Mouse (Mus musculus): Measurements from ENCODE around the gene Olfr108. TPM values are rescaled to one million over a fixed set of nuclear protein-coding genes. Genes with fewer than 3 reads are reported as not detected.

Olfr108 gene
- polyA plus RNA-seq (2012; rRNA removed), result not detected in 2 replicates

GRCm38 (mm10) chr17:37445180-37445579 is at the start of gene Olfr108:
Gene Olfr108, plus strand, starts transcription at chr17:37445480.

GRCm38 (mm10) chr17:37398926-37399325 is 46.4 kb upstream of the Olfr108 start, which contains the start of gene Olfr107:
Gene Olfr107, plus strand, starts transcription at chr17:37399226.

DNA sequence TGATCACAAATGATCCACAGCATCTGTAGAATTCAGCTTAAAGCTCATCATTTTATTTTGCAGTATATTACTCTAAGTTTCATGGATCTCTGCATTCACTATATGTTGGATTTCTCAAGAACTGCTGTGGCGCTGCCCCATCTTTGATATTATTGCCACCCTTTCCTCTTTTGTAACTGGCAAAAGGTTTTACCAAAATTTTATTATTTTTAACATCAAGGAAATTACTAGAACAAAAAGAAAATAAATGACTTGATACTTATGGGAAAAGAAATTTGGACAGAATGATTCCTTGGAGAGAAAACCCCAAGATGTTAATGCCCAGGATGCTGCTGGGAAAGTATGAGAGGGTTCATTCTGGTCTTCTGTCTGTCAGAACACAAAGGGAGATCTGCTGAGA is 13.3 kb downstream of the Olfr108 start, which contains the start of gene Olfr109:
Gene Olfr109 (plus strand): TSS at position 301 of the 400 bp plus-strand sequence.

DNA sequence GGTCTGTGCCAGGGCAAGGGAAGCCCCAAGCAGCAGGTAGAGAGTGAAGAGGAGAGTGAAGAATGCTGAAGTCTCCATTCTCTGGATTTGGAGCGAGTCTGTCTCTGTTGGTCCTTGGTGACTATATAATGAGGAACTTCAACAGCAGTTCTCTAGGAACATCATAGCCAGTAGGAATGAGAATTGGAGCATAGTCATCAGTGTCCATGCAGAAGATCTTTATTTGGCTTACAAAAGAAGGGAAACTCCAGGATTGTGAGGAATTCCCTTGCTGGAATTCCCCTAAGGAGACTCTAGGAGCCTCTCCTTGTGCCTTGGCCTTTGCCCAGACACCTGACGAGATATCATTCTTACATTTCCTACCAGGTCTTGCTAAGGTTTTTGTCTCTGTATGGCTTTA is 38.2 kb downstream of the Olfr108 start, which contains the start of gene H2-M2:
Gene H2-M2 (minus strand): TSS at position 101 of the 400 bp plus-strand sequence.

DNA sequence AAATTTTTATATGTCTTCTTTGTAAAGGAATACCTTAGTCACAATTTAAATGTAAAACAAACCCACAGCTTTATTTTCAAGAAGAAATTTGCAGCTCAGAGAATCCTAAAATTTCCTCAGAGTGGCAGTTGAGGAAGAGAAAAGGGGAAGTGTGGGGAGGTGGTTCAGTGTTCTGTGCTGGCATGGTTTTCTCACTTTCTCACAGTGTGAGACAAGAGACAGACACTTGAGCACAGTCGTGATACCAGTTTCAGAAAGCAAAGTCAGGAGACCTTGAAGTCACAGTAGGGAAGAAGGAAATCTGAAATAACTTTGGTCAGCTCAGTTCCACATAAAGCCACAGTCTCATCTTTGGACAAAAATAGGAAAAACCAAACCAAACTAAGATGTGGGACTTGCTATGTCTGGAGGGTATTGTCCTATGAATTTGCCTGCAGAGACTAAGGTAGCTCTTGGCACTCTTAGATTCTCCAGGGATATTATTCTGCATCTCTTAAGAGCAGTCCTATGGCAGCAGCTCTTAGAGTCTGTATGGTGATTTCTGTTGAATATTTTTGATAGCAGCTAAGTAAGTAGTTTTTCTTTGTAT is 46.7 kb downstream of the Olfr108 start, which contains the start of gene Olfr110:
Gene Olfr110 (plus strand): TSS at position 539 of the 589 bp plus-strand sequence.

Other genes starting within 250 kb of the Olfr108 start
- not detected in 2 replicates for gene Olfr94, start 244.5 kb upstream of the Olfr108 start, polyA plus RNA-seq (2012; rRNA removed)
- not detected in 2 replicates for gene Olfr95, start 232.4 kb upstream of the Olfr108 start, polyA plus RNA-seq (2012; rRNA removed)
- not detected in 2 replicates for gene Olfr96, start 225.3 kb upstream of the Olfr108 start, polyA plus RNA-seq (2012; rRNA removed)
- not detected in 2 replicates for gene Olfr97, start 208.2 kb upstream of the Olfr108 start, polyA plus RNA-seq (2012; rRNA removed)
- not detected in 2 replicates for gene Olfr98, start 181.7 kb upstream of the Olfr108 start, polyA plus RNA-seq (2012; rRNA removed)
- gene H2-M3, start 175.3 kb upstream of the Olfr108 start, polyA plus RNA-seq (2012; rRNA removed), result 1.7 TPM in 2 replicates
- gene Olfr99, start 162.0 kb upstream of the Olfr108 start, polyA plus RNA-seq (2012; rRNA removed), result not detected in 2 replicates
- gene Olfr101, start 141.2 kb upstream of the Olfr108 start, polyA plus RNA-seq (2012; rRNA removed), result not detected in 2 replicates
- not detected in 2 replicates for gene Olfr102, start 128.4 kb upstream of the Olfr108 start, polyA plus RNA-seq (2012; rRNA removed)
- not detected in 2 replicates for gene Olfr103, start 105.8 kb upstream of the Olfr108 start, polyA plus RNA-seq (2012; rRNA removed)
- gene Olfr104-ps, start 85.9 kb upstream of the Olfr108 start, polyA plus RNA-seq (2012; rRNA removed), result not detected in 2 replicates
- not detected in 2 replicates for gene Olfr105-ps, start 66.4 kb upstream of the Olfr108 start, polyA plus RNA-seq (2012; rRNA removed)
- not detected in 2 replicates for gene Olfr106-ps, start 55.1 kb upstream of the Olfr108 start, polyA plus RNA-seq (2012; rRNA removed)
- not detected in 2 replicates for gene Olfr107, start 46.3 kb upstream of the Olfr108 start, polyA plus RNA-seq (2012; rRNA removed)
- not detected in 2 replicates for gene Olfr109, start 13.4 kb downstream of the Olfr108 start, polyA plus RNA-seq (2012; rRNA removed)
- gene H2-M2, start 38.1 kb downstream of the Olfr108 start, polyA plus RNA-seq (2012; rRNA removed), result 0.05 TPM in 1 of 2 replicates, not detected in the other
- not detected in 2 replicates for gene Olfr110, start 47.0 kb downstream of the Olfr108 start, polyA plus RNA-seq (2012; rRNA removed)
- 0.03 TPM in 1 of 2 replicates, not detected in the other for gene Olfr111, start 62.5 kb downstream of the Olfr108 start, polyA plus RNA-seq (2012; rRNA removed)
- gene Olfr112, start 124.0 kb downstream of the Olfr108 start, polyA plus RNA-seq (2012; rRNA removed), result not detected in 2 replicates
- not detected in 2 replicates for gene Olfr113, start 132.2 kb downstream of the Olfr108 start, polyA plus RNA-seq (2012; rRNA removed)
- not detected in 2 replicates for gene Olfr114, start 147.3 kb downstream of the Olfr108 start, polyA plus RNA-seq (2012; rRNA removed)
- gene Olfr115, start 181.6 kb downstream of the Olfr108 start, polyA plus RNA-seq (2012; rRNA removed), result not detected in 2 replicates
- not detected in 2 replicates for gene Olfr116, start 181.7 kb downstream of the Olfr108 start, polyA plus RNA-seq (2012; rRNA removed)
- not detected in 2 replicates for gene Olfr117, start 218.3 kb downstream of the Olfr108 start, polyA plus RNA-seq (2012; rRNA removed)
- not detected in 2 replicates for gene Olfr118, start 221.5 kb downstream of the Olfr108 start, polyA plus RNA-seq (2012; rRNA removed)

All from stomach, adult 2 months (tissue).